Mouse (Mus musculus): ENCODE measurements around the gene Zfp831. TPM values are rescaled to one million over a fixed set of nuclear protein-coding genes. Genes with fewer than 3 reads are reported as not detected.

Gene Zfp831
- total RNA-seq (2021) = 10 to 100 TPM; 16.8 to 18.3 TPM

DNA sequence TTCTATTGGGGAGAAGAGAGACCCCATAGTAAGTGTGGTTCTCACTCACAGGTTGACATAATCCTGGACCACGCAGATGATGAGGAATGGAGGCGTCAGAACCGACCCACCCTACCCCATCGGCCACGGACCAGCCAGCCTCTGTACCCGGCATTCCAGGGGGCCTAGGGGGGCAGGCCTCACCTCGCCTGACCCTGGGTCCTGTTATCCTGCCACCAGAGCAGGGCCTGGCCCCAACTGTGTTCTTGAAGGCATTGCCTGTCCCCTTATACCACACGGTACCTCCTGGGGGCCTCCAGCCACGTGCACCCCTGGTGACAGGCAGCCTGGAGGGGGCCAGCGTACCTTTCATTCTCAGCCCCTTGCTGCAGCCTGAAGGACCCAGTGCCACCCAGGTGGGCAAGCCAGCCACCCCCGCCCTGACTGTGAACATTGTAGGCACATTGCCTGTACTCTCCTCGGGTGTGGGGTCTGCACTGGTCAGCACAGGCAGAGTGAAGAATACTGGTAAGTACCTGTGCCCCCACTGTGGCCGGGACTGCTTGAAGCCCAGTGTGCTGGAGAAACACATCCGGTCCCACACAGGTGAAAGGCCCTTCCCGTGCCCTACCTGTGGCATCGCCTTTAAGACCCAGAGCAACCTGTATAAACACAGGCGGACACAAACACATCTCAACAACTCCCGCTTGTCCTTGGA is at the start of gene Zfp831:
Zfp831 (plus strand) TSS at position 87 of the 697 bp plus-strand sequence.
- intact Hi-C loops (cut with DNase I) = no loop called here
- DNase-seq (ENCODE audit: low spot score in 2 of 2) = no peak

- intact Hi-C loops (cut with DNase I) = no loop called here
- DNase-seq (ENCODE audit: low spot score in 2 of 2) = no peak
Measured at GRCm38 (mm10) chr2:174594965-174595364, 48.4 kb upstream of the Zfp831 start.

DNA sequence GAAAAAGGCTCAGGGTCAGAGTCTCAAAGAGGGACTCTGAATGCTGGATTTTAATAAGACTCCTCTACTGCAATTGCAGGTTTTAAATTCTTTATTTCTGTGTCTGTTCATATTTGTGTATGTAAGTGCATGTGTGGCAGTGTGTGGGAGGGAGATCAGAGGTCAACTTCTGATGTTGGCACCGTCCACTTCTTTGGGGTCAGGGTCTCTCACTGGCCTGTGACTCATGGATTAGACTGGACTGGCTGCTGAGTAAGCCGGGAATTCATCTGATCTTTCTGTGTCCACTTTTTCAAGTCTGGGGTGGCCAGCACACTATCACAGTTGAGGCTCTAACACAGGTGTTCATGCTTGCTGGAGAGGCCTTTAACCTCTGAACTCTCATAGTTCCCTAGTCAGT is 47.7 kb upstream of the Zfp831 start:
- intact Hi-C loops (cut with DNase I) = no loop called here

GRCm38 (mm10) chr2:174596457-174596856 is 46.9 kb upstream of the Zfp831 start:
- intact Hi-C loops (cut with DNase I) = no loop called here
- DNase-seq (ENCODE audit: low spot score in 2 of 2) = no peak

More for the DNA sequence above, 47.7 kb upstream of the Zfp831 start:
- DNase-seq (ENCODE audit: low spot score in 2 of 2) = no peak

DNA sequence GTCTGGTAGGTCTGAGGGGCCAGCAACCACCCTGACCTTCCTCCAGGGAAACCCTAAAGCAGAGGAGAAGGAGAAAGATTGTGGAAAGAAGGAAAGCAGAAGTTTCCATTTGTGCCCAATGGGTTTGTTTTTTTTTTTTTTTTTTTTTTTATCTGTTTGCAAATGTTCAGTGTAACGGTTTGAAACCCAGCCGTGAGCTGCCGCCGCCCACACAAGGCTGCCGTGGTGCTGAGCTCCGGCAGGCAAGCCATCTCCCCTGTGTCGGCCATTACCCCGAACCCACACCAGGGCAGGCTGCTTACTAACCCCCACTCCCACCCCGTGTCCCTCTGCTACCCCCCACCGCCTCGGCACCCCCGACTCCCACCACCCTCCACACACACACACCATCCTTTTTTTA is 44.9 kb upstream of the Zfp831 start:
- intact Hi-C loops (cut with DNase I) = no loop called here
- peak; percentile 62 to 75 for DNase-seq (ENCODE audit: low spot score in 2 of 2)

GRCm38 (mm10) chr2:174599071-174599635 is 44.2 kb upstream of the Zfp831 start:
- intact Hi-C loops (cut with DNase I) = no loop called here
- DNase-seq (ENCODE audit: low spot score in 2 of 2) = peak in 1 of 2 experiments; percentile 10

DNA sequence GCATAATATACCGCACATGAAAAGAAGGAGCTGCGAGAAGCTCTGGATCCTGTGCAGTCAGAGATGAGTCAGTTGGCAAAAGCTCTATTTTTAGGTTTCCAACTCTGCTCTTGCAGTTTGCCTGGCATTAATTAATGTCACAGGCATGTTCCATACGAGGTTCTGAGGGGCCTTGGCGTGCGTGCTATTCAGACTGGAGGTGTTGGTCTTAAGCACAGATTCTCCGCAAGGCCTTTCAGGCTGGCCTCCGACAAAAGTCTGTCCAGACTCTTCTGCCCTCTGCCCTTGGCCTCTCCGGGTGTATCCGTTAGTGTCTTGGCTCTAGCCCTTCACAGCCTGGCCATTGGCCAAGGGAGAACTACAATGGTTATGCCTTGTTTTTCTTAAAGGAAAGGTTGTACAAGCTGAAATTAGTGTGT is 43.5 kb upstream of the Zfp831 start:
- intact Hi-C loops (cut with DNase I) = no loop called here
- DNase-seq (ENCODE audit: low spot score in 2 of 2) = peak; percentile 48 to 76

GRCm38 (mm10) chr2:174601938-174602685 is 41.2 kb upstream of the Zfp831 start:
- intact Hi-C loops (cut with DNase I) = no loop called here
- DNase-seq (ENCODE audit: low spot score in 2 of 2) = no peak

GRCm38 (mm10) chr2:174603321-174603720 is 40.0 kb upstream of the Zfp831 start:
- intact Hi-C loops (cut with DNase I) = no loop called here
- DNase-seq (ENCODE audit: low spot score in 2 of 2) = no peak

DNA sequence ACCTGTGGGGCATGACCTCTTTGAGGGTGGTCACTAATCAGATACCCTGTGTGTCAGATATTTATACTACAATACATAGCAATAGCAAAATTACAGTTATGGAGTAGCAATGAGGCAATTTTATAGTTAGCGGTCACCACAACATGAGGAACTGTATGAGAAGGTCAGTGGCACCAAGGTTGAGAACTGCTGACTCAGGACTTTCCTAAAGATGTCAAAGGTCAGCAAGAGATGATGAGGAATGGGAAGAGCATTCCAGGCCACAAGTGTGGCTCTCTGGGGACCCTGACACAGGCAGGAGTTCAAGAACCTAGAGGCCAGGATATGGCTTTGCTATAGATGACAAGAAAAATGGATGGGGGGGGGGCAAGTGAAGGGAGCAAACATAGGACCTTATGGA is 38.3 kb upstream of the Zfp831 start:
- no peak for DNase-seq (ENCODE audit: low spot score in 2 of 2)
- intact Hi-C loops (cut with DNase I) = no loop called here

- DNase-seq (ENCODE audit: low spot score in 2 of 2) = no peak
- intact Hi-C loops (cut with DNase I) = no loop called here
Measured at GRCm38 (mm10) chr2:174605442-174606087, 37.8 kb upstream of the Zfp831 start.

DNA sequence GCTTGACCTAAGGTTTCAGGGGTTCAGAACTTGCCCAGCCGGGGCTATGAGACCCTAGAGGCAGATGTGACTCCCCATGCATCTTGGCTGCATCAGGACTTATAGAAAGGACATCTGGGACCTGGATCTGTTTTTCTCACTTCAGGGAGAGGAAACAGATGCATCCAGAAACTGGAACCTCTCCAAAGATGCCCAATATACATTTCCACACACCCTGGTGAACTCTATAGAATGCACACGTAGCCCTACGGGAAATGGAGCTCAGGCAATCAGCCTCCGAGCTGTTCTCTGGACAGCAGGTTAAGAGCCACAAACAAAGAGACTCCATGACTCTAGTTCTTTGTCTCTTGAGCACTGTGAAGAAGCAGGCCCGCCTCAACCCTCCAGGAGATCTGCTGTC is 37.0 kb upstream of the Zfp831 start:
- intact Hi-C loops (cut with DNase I) = no loop called here

GRCm38 (mm10) chr2:174609892-174610291 is 33.4 kb upstream of the Zfp831 start:
- intact Hi-C loops (cut with DNase I) = no loop called here
- DNase-seq (ENCODE audit: low spot score in 2 of 2) = no peak

More for the DNA sequence above, 37.0 kb upstream of the Zfp831 start:
- DNase-seq (ENCODE audit: low spot score in 2 of 2) = no peak

GRCm38 (mm10) chr2:174612386-174613063 is 30.8 kb upstream of the Zfp831 start:
- intact Hi-C loops (cut with DNase I) = no loop called here

DNA sequence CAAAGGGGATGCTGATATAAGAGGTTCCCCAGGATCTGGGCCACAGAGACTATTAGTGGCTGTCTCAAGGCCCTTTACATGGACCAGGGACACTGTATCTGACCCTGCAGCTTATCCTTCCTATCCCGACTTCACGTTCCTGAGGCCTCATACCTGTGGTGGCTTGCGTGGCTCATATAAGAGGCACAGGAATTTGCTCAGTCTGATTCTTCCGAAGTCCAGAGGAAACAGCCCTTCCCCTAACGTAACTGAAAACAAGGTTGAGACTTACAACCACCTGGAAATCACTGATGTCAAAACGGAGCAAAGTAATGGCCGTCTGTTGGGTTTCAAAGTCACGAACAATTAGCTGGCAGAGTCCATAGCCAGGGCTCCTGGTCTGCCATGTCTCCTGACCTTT is 30.1 kb upstream of the Zfp831 start:
- intact Hi-C loops (cut with DNase I) = no loop called here

More at GRCm38 (mm10) chr2:174612386-174613063, 30.8 kb upstream of the Zfp831 start:
- DNase-seq (ENCODE audit: low spot score in 2 of 2) = no peak

DNA sequence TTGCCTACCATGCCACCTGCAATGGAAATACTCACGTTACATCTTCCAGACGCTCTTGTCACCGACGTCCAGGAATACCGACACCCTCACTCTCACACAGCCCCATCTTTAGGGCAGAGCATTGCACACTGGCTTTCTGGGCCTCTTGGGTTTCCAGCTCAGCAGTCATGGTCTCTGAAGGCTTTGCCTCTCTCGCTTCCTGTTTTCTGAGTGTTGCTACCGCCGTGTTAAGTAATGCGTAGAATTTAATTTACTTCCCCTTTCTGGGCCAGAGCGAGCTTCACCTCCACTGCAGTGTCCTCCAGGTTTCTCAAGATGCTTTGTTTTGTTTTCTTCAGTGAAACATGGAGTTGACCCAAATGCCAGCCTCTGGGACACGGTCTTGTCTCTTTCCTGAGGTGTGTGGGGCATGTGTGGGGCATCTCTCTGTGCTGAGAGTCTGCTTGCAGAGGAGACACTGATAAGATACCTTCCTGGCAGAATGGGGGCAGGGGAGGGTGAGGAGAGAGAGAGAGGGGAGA is 29.4 kb upstream of the Zfp831 start:
- no peak for DNase-seq (ENCODE audit: low spot score in 2 of 2)
- intact Hi-C loops (cut with DNase I) = no loop called here

More for the DNA sequence above, 30.1 kb upstream of the Zfp831 start:
- DNase-seq (ENCODE audit: low spot score in 2 of 2) = no peak

DNA sequence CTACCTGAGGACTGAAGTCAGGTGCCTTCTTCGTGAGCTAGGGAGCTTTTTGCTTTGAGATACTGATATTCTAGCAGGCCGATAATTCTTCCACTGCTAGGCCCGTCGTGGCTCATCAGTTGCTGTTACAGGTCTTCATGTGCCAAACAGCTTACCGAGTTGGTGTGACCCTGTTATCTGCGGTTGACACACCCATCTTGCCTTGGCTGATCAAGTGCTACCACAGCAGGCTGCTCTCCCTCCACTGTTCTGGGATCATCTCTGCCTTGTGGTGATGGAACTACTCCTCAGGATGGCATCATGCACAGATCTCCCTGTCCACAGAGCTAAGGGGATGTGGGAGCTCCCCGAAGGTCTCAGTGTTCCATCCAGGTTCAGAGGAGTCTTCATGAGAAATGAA is 21.5 kb upstream of the Zfp831 start:
- DNase-seq (ENCODE audit: low spot score in 2 of 2) = no peak
- intact Hi-C loops (cut with DNase I) = no loop called here

DNA sequence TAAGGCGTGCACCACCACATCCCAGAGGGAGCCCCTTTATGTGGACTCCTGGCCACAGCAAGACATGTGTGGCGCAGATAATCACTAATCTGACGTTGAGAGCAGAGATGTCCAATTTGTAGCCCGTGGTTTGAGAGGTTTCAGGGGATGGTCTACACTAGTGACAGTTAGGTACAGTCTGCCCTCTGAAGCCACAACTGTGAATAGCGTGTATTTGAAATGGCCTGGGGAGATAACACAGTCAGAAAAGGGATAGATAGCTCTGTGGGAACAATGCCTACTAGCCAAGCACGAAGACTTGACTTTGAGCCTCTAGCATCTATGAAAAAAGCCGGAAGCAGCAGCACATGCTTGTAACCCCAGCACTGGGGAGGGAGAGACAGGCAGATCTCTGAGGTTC is 18.9 kb upstream of the Zfp831 start:
- DNase-seq (ENCODE audit: low spot score in 2 of 2) = no peak
- intact Hi-C loops (cut with DNase I) = no loop called here

DNA sequence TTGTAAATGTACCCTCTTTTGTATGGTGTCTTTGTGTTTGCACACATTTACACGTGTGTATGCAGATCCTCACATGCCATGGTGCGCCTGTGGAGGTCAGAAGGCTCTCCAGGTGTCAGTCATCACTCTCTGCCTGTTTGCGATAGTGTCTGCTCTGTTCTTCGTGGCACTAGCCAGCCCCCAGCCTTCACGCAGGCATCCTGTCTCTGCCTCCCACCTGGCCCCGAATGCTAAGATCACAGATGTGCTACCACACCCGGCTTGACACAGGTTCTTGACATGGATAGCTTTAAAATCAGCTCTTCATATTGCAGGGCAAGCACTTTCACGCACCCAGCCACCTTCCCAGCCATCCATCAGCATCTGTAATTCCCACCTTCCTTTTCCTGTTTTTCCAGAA is 16.3 kb upstream of the Zfp831 start:
- no peak for DNase-seq (ENCODE audit: low spot score in 2 of 2)
- intact Hi-C loops (cut with DNase I) = no loop called here
